Mouse (Mus musculus) liver, adult (tissue): ENCODE results near the gene Mest.

Experiments used
- GATA4 ChIP-seq: IDR thresholded peaks from 2 replicates; pipeline ENCODE4 v1.6.1; 2014; ENCODE audit warnings: mild to moderate bottlenecking, low read length; ENCODE audit not compliant: insufficient replicate concordance

Mest gene

GRCm38 (mm10) chr6:30723331-30723730 is at the start of gene Mest:
Mest (plus strand) TSS chr6:30723547.
- no peak for TF ChIP-seq GATA4

GRCm38 (mm10) chr6:30673764-30674561 is 49.4 kb upstream of the Mest start:
- TF ChIP-seq GATA4: 0 out of 2 replicates have a peak, but pooled peaks have one; percentile 53

GRCm38 (mm10) chr6:30674714-30675280 is 48.5 kb upstream of the Mest start:
- no peak for TF ChIP-seq GATA4

GRCm38 (mm10) chr6:30675281-30675771 is 48.0 kb upstream of the Mest start:
- no peak for TF ChIP-seq GATA4

GRCm38 (mm10) chr6:30676506-30676905 is 46.8 kb upstream of the Mest start:
- TF ChIP-seq GATA4: no peak

GRCm38 (mm10) chr6:30677591-30677990 is 45.8 kb upstream of the Mest start:
- no peak for TF ChIP-seq GATA4

- TF ChIP-seq GATA4: no peak
These were observed 44.9 kb upstream of the Mest start for GRCm38 (mm10) chr6:30678482-30678881.

- TF ChIP-seq GATA4: no peak
These were observed 43.8 kb upstream of the Mest start for GRCm38 (mm10) chr6:30679567-30679966.

GRCm38 (mm10) chr6:30680442-30680841 is 42.9 kb upstream of the Mest start:
- no peak for TF ChIP-seq GATA4

- no peak for TF ChIP-seq GATA4
These were observed 41.1 kb upstream of the Mest start for GRCm38 (mm10) chr6:30681935-30682900.

- TF ChIP-seq GATA4: no peak
These were observed 38.8 kb upstream of the Mest start for GRCm38 (mm10) chr6:30684570-30684969.

- no peak for TF ChIP-seq GATA4
These were observed 36.1 kb upstream of the Mest start for GRCm38 (mm10) chr6:30687198-30687597.

- TF ChIP-seq GATA4: no peak
These were observed 30.5 kb upstream of the Mest start for GRCm38 (mm10) chr6:30692826-30693225.

- peak; percentile 59; the same call in 1 of the 2 replicates for TF ChIP-seq GATA4
These were observed 29.9 kb upstream of the Mest start, which contains the start of gene Cep41 for GRCm38 (mm10) chr6:30693350-30693991. Cep41 (minus strand) TSS chr6:30693749.

GRCm38 (mm10) chr6:30694209-30694608 is 29.1 kb upstream of the Mest start:
- no peak for TF ChIP-seq GATA4
